Mouse (Mus musculus) stomach, embryonic 16.5 days (tissue): ENCODE results near the gene Rsu1. TPM values are rescaled to one million over a fixed set of nuclear protein-coding genes. Genes with fewer than 3 reads are reported as not detected.

ENCODE experiments used
- ATAC-seq: fragments of 200-750 bp; cut with Nextera tagmentation; 2 replicates; pipeline ENCODE4 v1.8.0; 2017; ENCODE audit warnings: moderate number of reproducible peaks, moderate TSS enrichment; ENCODE audit not compliant: insufficient read depth, low FRiP score
- H3K27ac ChIP-seq: fragments of 300-500 bp; sonication (generic); 2 replicates; pipeline ENCODE4 v1.5.1; 2014; ENCODE audit warnings: low read length
- H3K27me3 ChIP-seq: fragments of 300-500 bp; sonication (generic); 2 replicates; pipeline ENCODE4 v1.6.1; 2014; ENCODE audit warnings: low read length, control low read depth, mixed read lengths; ENCODE audit not compliant: control insufficient read depth, insufficient read depth
- H3K36me3 ChIP-seq: fragments of 300-500 bp; sonication (generic); 2 replicates; pipeline ENCODE4 v1.6.1; 2014; ENCODE audit warnings: low read length; ENCODE audit not compliant: control insufficient read depth, insufficient read depth
- H3K4me1 ChIP-seq: fragments of 300-500 bp; sonication (generic); 2 replicates; pipeline ENCODE4 v1.6.1; 2014; ENCODE audit warnings: low read length, control low read depth, mixed read lengths; ENCODE audit not compliant: control insufficient read depth, insufficient read depth
- H3K4me2 ChIP-seq: fragments of 300-500 bp; sonication (generic); 2 replicates; pipeline ENCODE4 v1.6.1; 2014; ENCODE audit warnings: low read depth, low read length, mixed read lengths
- H3K4me3 ChIP-seq: fragments of 300-500 bp; sonication (generic); replicated peaks from 2 replicates; pipeline ENCODE4 v1.5.1; 2014; ENCODE audit warnings: mild to moderate bottlenecking, low read length
- H3K9ac ChIP-seq: fragments of 300-500 bp; sonication (generic); 2 replicates; pipeline ENCODE4 v1.6.1; 2014; ENCODE audit warnings: low read length
- H3K9me3 ChIP-seq: fragments of 300-500 bp; sonication (generic); replicated peaks from 2 replicates; pipeline ENCODE4 v1.6.1; 2016; ENCODE audit warnings: low read length, control low read depth; ENCODE audit not compliant: control insufficient read depth
- WGBS: fragments of 180-500 bp; shearing (Covaris S2); extraction: QIAGEN DNeasy Blood & Tissue Kit; methylation state at CpG from one replicate; pipeline ENCODE4 v1.1.7; 2014; 5-methylcytosine and 5-hydroxymethylcytosine counted together
- polyA plus RNA-seq: library from polyadenylated mRNA; unstranded; fragments of >200 nt; fragmentation: Nextera tagmentation; extraction: Ambion mirVana; gene quantifications from 2 replicates; pipeline ENCODE4 v1.2.1, GENCODE M21; 2015

Gene Rsu1
- polyA plus RNA-seq, 1 experiment from 2014 or later, result 177 TPM

DNA sequence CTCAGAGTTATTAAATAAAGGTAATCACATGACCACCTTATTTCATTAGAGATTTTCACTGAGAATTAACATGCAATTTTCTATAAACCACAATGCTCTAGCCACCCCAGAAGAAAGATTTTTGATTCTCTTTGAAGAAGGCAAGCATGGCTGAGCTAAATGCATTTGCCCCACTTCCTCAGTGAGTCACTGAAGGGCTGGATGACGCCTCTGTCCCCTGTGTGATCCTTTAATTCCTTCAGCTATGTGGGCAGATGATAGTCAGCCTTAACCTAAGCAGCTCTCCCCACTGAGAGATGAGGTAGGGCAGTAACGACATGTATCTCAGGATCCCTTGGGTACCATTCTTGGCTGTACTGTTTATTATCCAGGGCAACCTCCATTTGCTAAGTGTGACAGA lies 190.7 kb downstream of the Rsu1 start:
- no peaks in the 10 kb centered on the region for H3K27me3 ChIP-seq
- H3K4me2 ChIP-seq, result no peak overlapping the region
- H3K4me1 ChIP-seq, result no peaks in the 10 kb centered on the region
- H3K9me3 ChIP-seq, result no peaks in the 10 kb centered on the region
- H3K4me3 ChIP-seq, result no peak overlapping the region
- no peak overlapping the region for H3K9ac ChIP-seq
- ATAC-seq, result no peak
- WGBS, result 85% methylated on average over 2 of the region's 2 CpGs
- no peaks in the 10 kb centered on the region; the same call in 1 of the 2 replicates for H3K36me3 ChIP-seq
- no peak overlapping the region for H3K27ac ChIP-seq

GRCm38 (mm10) chr2:13072243-13072642 lies 199.0 kb downstream of the Rsu1 start:
- Histone ChIP-seq H3K27ac (no peak overlapping the region), H3K4me3 (no peak overlapping the region), H3K4me1 (no peaks in the 10 kb centered on the region), H3K27me3 (no peaks in the 10 kb centered on the region), H3K9me3 (no peaks in the 10 kb centered on the region), H3K4me2 (no peak overlapping the region), H3K9ac (no peak overlapping the region), H3K36me3 (no peaks in the 10 kb centered on the region; the same call in 1 of the 2 replicates)
- no peak for ATAC-seq

- H3K27ac ChIP-seq, result no peak overlapping the region
- H3K9ac ChIP-seq, result no peak overlapping the region
- no peaks in the 10 kb centered on the region for H3K27me3 ChIP-seq
- no peaks in the 10 kb centered on the region for H3K36me3 ChIP-seq
- no peaks in the 10 kb centered on the region for H3K9me3 ChIP-seq
- no peak for ATAC-seq
- H3K4me1 ChIP-seq, result no peaks in the 10 kb centered on the region
- no peak overlapping the region for H3K4me2 ChIP-seq
- 88% methylated on average over 5 of the region's 5 CpGs for WGBS
- no peak overlapping the region for H3K4me3 ChIP-seq
Observed at GRCm38 (mm10) chr2:13060426-13061170, 210.6 kb downstream of the Rsu1 start.

- H3K36me3 ChIP-seq, result no peaks in the 10 kb centered on the region
- H3K4me2 ChIP-seq, result no peak overlapping the region
- no peak for ATAC-seq
- no peaks in the 10 kb centered on the region for H3K4me1 ChIP-seq
- H3K9ac ChIP-seq, result no peak overlapping the region
- WGBS, result 77% methylated on average over 6 of the region's 6 CpGs
- no peak overlapping the region for H3K27ac ChIP-seq
- no peak overlapping the region for H3K4me3 ChIP-seq
- no peaks in the 10 kb centered on the region for H3K27me3 ChIP-seq
- no peaks in the 10 kb centered on the region for H3K9me3 ChIP-seq
Observed at GRCm38 (mm10) chr2:13048649-13049048, 222.6 kb downstream of the Rsu1 start.

DNA sequence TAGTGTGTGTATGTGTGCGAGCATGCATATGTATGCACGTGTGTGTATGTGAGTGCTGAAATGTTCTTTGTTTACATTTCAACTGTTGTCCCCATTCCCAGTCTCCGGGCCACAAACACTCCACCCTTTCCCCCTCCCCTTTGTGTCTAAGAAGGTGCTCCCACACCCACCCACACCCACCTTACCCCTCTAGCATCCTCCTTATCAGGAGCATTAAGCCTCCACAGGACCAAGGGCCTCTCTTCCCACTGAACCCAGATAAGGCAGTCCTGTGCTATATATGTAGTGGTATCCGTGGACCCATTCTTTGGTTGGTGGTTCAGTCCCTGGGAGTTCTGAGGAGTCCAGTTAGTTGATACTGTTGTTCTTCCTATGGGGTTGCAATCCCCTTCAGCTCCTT lies 226.7 kb downstream of the Rsu1 start:
- WGBS, result 69% methylated on average over 4 of the region's 4 CpGs
- Histone ChIP-seq H3K4me3 (no peak overlapping the region), H3K4me2 (no peak overlapping the region), H3K27ac (no peak overlapping the region), H3K27me3 (no peaks in the 10 kb centered on the region), H3K9ac (no peak overlapping the region), H3K4me1 (no peaks in the 10 kb centered on the region), H3K9me3 (no peaks in the 10 kb centered on the region), H3K36me3 (no peaks in the 10 kb centered on the region)
- no peak for ATAC-seq

DNA sequence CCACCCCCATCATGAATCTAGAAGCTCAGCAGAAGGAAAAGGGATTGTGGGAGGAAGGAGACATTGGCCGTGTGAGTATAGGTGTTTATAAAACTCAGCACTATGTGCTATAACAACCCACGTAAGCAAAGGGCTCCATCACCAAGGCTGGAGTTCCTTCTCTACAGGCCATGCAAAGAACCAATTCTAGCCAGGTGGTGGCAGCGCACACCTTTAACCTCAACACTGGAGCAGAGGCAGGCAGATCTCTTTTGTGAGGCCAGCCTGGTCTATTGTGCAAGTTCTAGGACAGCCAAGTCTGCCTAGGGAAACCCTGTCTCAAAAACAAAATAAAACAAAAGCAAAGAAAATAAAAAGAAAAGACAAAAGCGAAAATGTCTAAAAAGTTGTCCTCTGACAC lies 231.4 kb downstream of the Rsu1 start:
- no peaks in the 10 kb centered on the region for H3K27me3 ChIP-seq
- H3K36me3 ChIP-seq, result no peaks in the 10 kb centered on the region
- no peaks in the 10 kb centered on the region for H3K9me3 ChIP-seq
- no peak overlapping the region for H3K27ac ChIP-seq
- no peak for ATAC-seq
- H3K9ac ChIP-seq, result no peak overlapping the region
- no peak overlapping the region for H3K4me2 ChIP-seq
- WGBS, result 86% methylated on average over 4 of the region's 4 CpGs
- H3K4me1 ChIP-seq, result no peaks in the 10 kb centered on the region
- no peak overlapping the region for H3K4me3 ChIP-seq

DNA sequence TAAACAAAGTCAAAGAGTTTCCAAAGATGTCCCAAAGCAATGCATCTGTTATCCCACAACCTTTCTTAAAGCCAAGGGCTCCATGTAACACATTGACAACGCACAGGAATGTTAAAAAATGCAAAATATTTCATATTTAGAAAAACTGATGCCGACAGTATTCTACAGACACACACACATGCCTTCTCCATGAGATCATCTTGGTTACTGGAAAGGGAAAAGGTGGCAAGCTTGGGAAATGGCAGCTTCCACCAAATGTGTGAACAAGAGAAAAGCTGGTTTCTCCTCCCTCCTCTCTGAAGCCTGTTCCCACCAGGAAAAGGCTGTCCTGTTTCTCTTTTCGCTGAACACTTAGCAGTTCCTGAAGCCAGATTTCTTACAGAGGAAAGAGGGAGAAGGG lies 232.4 kb downstream of the Rsu1 start:
- ATAC-seq, result no peak
- 45% methylated on average over 3 of the region's 3 CpGs for WGBS
- no peak overlapping the region for H3K4me3 ChIP-seq

More for the DNA sequence above, 232.4 kb downstream of the Rsu1 start:
- H3K36me3 ChIP-seq, result no peaks in the 10 kb centered on the region
- H3K9me3 ChIP-seq, result no peaks in the 10 kb centered on the region
- no peak overlapping the region for H3K27ac ChIP-seq
- H3K4me2 ChIP-seq, result no peak overlapping the region
- no peaks in the 10 kb centered on the region for H3K4me1 ChIP-seq
- H3K9ac ChIP-seq, result no peak overlapping the region
- no peaks in the 10 kb centered on the region for H3K27me3 ChIP-seq

Other genes with a start within 250 kb of the Rsu1 start
- gene Cubn, start 220.4 kb upstream of the Rsu1 start, polyA plus RNA-seq, result 0.54 and 0.84 TPM in 2 replicates